Mouse (Mus musculus) E14TG2a.4 (cell line): Measurements from ENCODE around the gene Pex1.

Experiments
- CTCF ChIP-seq: conservative IDR thresholded peaks from 2 replicates; pipeline ENCODE4 v1.5.1; 2014; ENCODE audit warnings: low read length
- NANOG ChIP-seq: IDR thresholded peaks from 2 replicates; pipeline ENCODE4 v1.6.1; 2014; ENCODE audit warnings: borderline replicate concordance, low read length, mixed read lengths
- POU5F1 ChIP-seq: IDR thresholded peaks from 2 replicates; pipeline ENCODE4 v1.6.1; 2014; ENCODE audit warnings: low read length, borderline replicate concordance

- TF ChIP-seq CTCF (no peak), POU5F1 (no peak), NANOG (no peak)
Measured at GRCm38 (mm10) chr5:3645326-3645725, 49.5 kb downstream of the Pex1 start.
